Mouse (Mus musculus): ENCODE results near the gene Hoxb1. TPM values are rescaled to one million over a fixed set of nuclear protein-coding genes. Genes with fewer than 3 reads are reported as not detected.

Gene Hoxb1
- polyA plus RNA-seq, 1 experiment from 2014 or later: 0.07 TPM

DNA sequence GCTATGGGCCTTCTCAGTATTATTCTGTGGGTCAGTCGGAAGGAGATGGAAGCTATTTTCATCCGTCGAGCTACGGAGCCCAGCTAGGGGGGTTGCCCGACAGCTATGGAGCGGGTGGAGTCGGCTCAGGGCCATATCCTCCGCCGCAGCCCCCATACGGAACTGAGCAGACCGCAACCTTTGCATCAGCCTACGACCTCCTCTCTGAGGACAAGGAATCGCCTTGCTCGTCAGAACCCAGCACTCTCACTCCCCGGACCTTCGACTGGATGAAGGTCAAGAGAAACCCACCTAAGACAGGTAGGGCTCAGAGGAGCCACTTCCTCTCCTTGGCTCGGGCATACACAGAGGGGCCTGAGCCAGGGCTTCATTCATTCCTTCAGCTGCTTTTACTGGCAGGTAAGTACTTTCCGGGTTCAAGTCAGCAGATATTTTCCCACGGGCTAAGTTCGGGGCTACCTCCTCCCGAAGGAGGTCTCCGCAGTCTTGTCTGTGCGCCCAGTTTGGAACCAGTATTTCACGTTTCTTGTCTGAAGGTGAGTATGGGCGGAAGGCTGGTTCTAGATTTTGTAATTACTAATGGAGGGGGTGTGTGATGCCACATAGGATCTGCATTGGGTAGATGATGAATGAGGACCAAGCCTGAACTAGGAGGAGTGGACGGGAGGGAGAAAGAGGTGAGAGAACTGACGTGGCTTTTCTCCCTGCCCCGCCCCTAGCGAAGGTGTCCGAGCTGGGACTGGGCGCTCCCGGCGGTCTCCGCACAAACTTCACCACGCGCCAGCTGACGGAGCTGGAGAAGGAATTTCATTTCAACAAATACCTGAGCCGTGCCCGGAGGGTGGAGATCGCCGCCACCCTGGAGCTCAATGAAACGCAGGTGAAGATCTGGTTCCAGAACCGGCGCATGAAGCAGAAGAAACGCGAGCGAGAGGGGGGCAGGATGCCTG is 815 bp downstream of the Hoxb1 start:
- H3K4me2 ChIP-seq (ENCODE audit: low read depth, low read length): peak overlapping the region; percentile 15
- ATAC-seq (replicated peaks; ENCODE audit: extremely low read depth, insufficient read depth, low FRiP score): no peak
- no peak overlapping the region for H3K27ac ChIP-seq (ENCODE audit: low read length)
- H3K4me1 ChIP-seq (ENCODE audit: control insufficient read depth, insufficient read depth, low read length): no peaks in the 10 kb centered on the region
- H3K4me3 ChIP-seq (ENCODE audit: low read length): peak overlapping the region; percentile 29
- 3% methylated on average over 47 of the region's 47 CpGs for WGBS
- H3K9me3 ChIP-seq (replicated peaks; ENCODE audit: control insufficient read depth, low read length): no peaks in the 10 kb centered on the region
- no peaks in the 10 kb centered on the region for H3K36me3 ChIP-seq (ENCODE audit: control insufficient read depth, insufficient read depth)
- H3K27me3 ChIP-seq (ENCODE audit: control insufficient read depth, insufficient read depth, low read length): peaks cover 89% of the 10 kb centered on the region
- no peak overlapping the region for H3K9ac ChIP-seq (ENCODE audit: low read length)

GRCm38 (mm10) chr11:96367141-96367540 is 1.6 kb downstream of the Hoxb1 start:
- no peaks in the 10 kb centered on the region for H3K4me1 ChIP-seq (ENCODE audit: control insufficient read depth, insufficient read depth, low read length)
- ATAC-seq (replicated peaks; ENCODE audit: extremely low read depth, insufficient read depth, low FRiP score): no peak
- no peak overlapping the region for H3K4me2 ChIP-seq (ENCODE audit: low read depth, low read length)
- 39% methylated on average over 6 of the region's 6 CpGs for WGBS
- H3K36me3 ChIP-seq (ENCODE audit: control insufficient read depth, insufficient read depth): no peaks in the 10 kb centered on the region
- no peak overlapping the region for H3K4me3 ChIP-seq (ENCODE audit: low read length)
- peaks cover 88% of the 10 kb centered on the region for H3K27me3 ChIP-seq (ENCODE audit: control insufficient read depth, insufficient read depth, low read length)
- no peak overlapping the region for H3K27ac ChIP-seq (ENCODE audit: low read length)
- no peaks in the 10 kb centered on the region for H3K9me3 ChIP-seq (replicated peaks; ENCODE audit: control insufficient read depth, low read length)
- H3K9ac ChIP-seq (ENCODE audit: low read length): no peak overlapping the region

DNA sequence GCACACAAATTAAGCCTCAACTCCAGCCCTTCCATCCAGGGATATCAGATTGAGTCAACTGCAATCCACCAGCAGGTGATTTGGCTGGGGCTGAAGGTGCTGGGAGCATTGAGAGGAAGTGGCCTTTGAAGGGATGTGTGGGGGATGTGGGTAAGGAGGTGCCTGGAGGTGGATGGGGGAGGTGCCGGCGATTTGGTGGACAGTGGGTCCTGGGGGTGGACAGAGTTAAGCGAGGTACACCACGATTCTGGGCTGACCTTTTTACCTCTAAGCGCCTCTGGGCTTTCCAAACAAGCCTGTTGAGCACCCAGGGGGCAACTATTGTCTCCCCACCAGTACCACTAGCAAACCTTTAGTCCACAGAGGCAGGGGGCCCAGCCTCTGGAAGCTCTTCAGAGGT is 3.1 kb downstream of the Hoxb1 start:
- Histone ChIP-seq H3K4me2 (ENCODE audit: low read depth, low read length) (no peak overlapping the region), H3K9ac (ENCODE audit: low read length) (no peak overlapping the region), H3K27me3 (ENCODE audit: control insufficient read depth, insufficient read depth, low read length) (peaks cover 94% of the 10 kb centered on the region), H3K4me1 (ENCODE audit: control insufficient read depth, insufficient read depth, low read length) (no peaks in the 10 kb centered on the region), H3K4me3 (ENCODE audit: low read length) (no peak overlapping the region), H3K9me3 (replicated peaks; ENCODE audit: control insufficient read depth, low read length) (no peaks in the 10 kb centered on the region), H3K27ac (ENCODE audit: low read length) (no peak overlapping the region), H3K36me3 (ENCODE audit: control insufficient read depth, insufficient read depth) (no peaks in the 10 kb centered on the region)
- WGBS: 15% methylated on average over 5 of the region's 5 CpGs
- no peak for ATAC-seq (replicated peaks; ENCODE audit: extremely low read depth, insufficient read depth, low FRiP score)

DNA sequence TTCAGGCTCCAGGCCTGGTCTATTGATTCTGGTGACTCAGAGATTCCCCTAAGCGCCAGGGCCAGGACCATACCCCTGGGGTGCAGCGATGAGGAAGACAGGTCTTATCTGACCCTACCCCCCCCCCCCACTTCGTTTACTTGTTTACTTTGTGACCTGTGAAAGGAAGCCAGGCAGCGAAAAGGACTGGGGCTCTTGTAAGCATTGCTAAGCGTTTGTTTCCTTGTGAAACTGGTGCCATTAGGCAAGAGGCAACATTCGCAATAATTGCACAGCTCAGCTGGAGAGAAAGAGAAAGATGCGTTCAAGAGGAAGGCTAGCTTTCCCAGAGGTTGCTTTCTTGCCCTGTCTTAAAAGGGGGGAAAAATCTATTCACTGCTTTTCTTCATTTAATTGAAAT is 3.6 kb downstream of the Hoxb1 start:
- Histone ChIP-seq H3K9ac (ENCODE audit: low read length) (no peak overlapping the region), H3K27ac (ENCODE audit: low read length) (no peak overlapping the region), H3K27me3 (ENCODE audit: control insufficient read depth, insufficient read depth, low read length) (peaks cover 94% of the 10 kb centered on the region), H3K4me1 (ENCODE audit: control insufficient read depth, insufficient read depth, low read length) (no peaks in the 10 kb centered on the region), H3K4me3 (ENCODE audit: low read length) (no peak overlapping the region), H3K36me3 (ENCODE audit: control insufficient read depth, insufficient read depth) (no peaks in the 10 kb centered on the region), H3K9me3 (replicated peaks; ENCODE audit: control insufficient read depth, low read length) (no peaks in the 10 kb centered on the region), H3K4me2 (ENCODE audit: low read depth, low read length) (no peak overlapping the region)
- 44% methylated on average over 7 of the region's 7 CpGs for WGBS
- no peak for ATAC-seq (replicated peaks; ENCODE audit: extremely low read depth, insufficient read depth, low FRiP score)

- Histone ChIP-seq H3K9me3 (replicated peaks; ENCODE audit: control insufficient read depth, low read length) (no peaks in the 10 kb centered on the region), H3K4me3 (ENCODE audit: low read length) (no peak overlapping the region), H3K27me3 (ENCODE audit: control insufficient read depth, insufficient read depth, low read length) (peaks cover 91% of the 10 kb centered on the region), H3K4me2 (ENCODE audit: low read depth, low read length) (no peak overlapping the region), H3K36me3 (ENCODE audit: control insufficient read depth, insufficient read depth) (no peaks in the 10 kb centered on the region), H3K27ac (ENCODE audit: low read length) (no peak overlapping the region), H3K9ac (ENCODE audit: low read length) (no peak overlapping the region), H3K4me1 (ENCODE audit: control insufficient read depth, insufficient read depth, low read length) (no peaks in the 10 kb centered on the region)
- no peak for ATAC-seq (replicated peaks; ENCODE audit: extremely low read depth, insufficient read depth, low FRiP score)
- WGBS: 37% methylated on average over 3 of the region's 3 CpGs
Measured at GRCm38 (mm10) chr11:96371726-96372125, 6.2 kb downstream of the Hoxb1 start.

DNA sequence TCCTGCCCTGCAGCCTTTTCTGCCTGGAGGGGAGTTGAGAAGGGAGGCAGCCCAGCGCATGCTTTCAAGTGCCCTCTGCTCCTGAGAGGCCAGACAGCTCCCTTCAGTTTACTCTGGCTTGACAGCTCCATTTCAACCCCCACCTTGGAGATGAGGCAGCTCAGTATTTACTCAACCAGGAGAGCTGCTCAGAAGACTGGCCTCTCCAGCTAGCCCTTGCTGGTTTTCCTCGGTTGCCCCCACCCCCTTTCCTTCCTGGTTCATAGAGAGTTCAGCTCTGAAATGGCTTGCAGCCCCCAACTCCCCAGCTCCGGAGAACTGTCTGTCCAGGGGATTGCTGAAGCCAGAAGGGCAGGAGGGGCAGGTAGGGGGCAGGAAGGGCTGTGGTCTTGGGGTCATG is 7.0 kb downstream of the Hoxb1 start:
- 19% methylated on average over 3 of the region's 3 CpGs for WGBS
- Histone ChIP-seq H3K4me2 (ENCODE audit: low read depth, low read length) (no peak overlapping the region), H3K9me3 (replicated peaks; ENCODE audit: control insufficient read depth, low read length) (no peaks in the 10 kb centered on the region), H3K4me1 (ENCODE audit: control insufficient read depth, insufficient read depth, low read length) (no peaks in the 10 kb centered on the region), H3K9ac (ENCODE audit: low read length) (no peak overlapping the region), H3K27ac (ENCODE audit: low read length) (no peak overlapping the region), H3K36me3 (ENCODE audit: control insufficient read depth, insufficient read depth) (no peaks in the 10 kb centered on the region), H3K27me3 (ENCODE audit: control insufficient read depth, insufficient read depth, low read length) (peaks cover 88% of the 10 kb centered on the region), H3K4me3 (ENCODE audit: low read length) (no peak overlapping the region)
- no peak for ATAC-seq (replicated peaks; ENCODE audit: extremely low read depth, insufficient read depth, low FRiP score)

GRCm38 (mm10) chr11:96374810-96375209 is 9.3 kb downstream of the Hoxb1 start:
- ATAC-seq (replicated peaks; ENCODE audit: extremely low read depth, insufficient read depth, low FRiP score): no peak
- no peak overlapping the region for H3K4me3 ChIP-seq (ENCODE audit: low read length)
- no peaks in the 10 kb centered on the region for H3K9me3 ChIP-seq (replicated peaks; ENCODE audit: control insufficient read depth, low read length)
- H3K27me3 ChIP-seq (ENCODE audit: control insufficient read depth, insufficient read depth, low read length): peaks cover 67% of the 10 kb centered on the region
- no peak overlapping the region for H3K4me2 ChIP-seq (ENCODE audit: low read depth, low read length)
- H3K27ac ChIP-seq (ENCODE audit: low read length): no peak overlapping the region
- 33% methylated on average over 7 of the region's 7 CpGs for WGBS
- H3K36me3 ChIP-seq (ENCODE audit: control insufficient read depth, insufficient read depth): no peaks in the 10 kb centered on the region
- no peak overlapping the region for H3K9ac ChIP-seq (ENCODE audit: low read length)
- no peaks in the 10 kb centered on the region for H3K4me1 ChIP-seq (ENCODE audit: control insufficient read depth, insufficient read depth, low read length)

DNA sequence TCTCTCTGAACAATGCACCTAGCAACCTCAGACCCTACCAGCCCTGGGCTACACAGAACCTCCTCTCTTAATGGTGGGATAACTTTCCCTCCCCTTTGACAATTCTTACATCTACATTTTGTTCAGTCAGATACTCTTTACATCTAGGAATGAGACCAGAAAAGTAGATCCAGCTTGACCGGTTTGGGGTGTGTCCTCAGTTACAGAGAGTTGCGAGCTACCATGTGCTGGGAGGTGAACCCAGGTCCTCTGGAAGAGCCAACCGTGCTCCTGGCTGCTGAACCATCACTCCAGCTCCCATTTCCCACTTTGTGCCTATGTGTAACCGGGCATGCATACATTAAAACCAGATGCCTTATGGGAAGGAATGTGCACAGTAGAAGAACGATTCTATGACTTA is 17.8 kb downstream of the Hoxb1 start:
- Histone ChIP-seq H3K9me3 (replicated peaks; ENCODE audit: control insufficient read depth, low read length) (no peaks in the 10 kb centered on the region), H3K27me3 (ENCODE audit: control insufficient read depth, insufficient read depth, low read length) (peaks cover 49% of the 10 kb centered on the region), H3K4me1 (ENCODE audit: control insufficient read depth, insufficient read depth, low read length) (no peaks in the 10 kb centered on the region), H3K9ac (ENCODE audit: low read length) (no peak overlapping the region), H3K4me2 (ENCODE audit: low read depth, low read length) (no peak overlapping the region), H3K4me3 (ENCODE audit: low read length) (no peak overlapping the region), H3K27ac (ENCODE audit: low read length) (no peak overlapping the region), H3K36me3 (ENCODE audit: control insufficient read depth, insufficient read depth) (no peaks in the 10 kb centered on the region)
- 69% methylated on average over 5 of the region's 5 CpGs for WGBS
- no peak for ATAC-seq (replicated peaks; ENCODE audit: extremely low read depth, insufficient read depth, low FRiP score)

DNA sequence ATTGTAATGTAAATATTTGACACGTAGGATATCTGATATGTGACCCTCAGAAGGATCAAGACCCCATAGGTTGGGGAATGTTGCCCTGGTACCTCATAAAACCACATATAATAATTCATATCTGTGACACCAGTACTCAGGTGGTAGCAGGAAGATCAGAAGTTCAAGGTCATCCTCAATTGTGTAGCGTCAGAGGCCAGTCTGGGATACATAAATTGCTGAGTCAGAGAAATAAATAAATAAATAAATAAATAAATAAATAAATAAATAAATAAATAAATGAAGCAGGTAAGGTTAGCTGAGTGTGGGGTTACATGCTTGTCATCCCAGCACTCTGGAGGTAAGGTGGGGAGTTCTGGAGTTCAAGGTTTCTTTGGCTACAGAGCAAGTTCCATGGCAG is 22.1 kb downstream of the Hoxb1 start:
- H3K9me3 ChIP-seq (replicated peaks; ENCODE audit: control insufficient read depth, low read length): no peaks in the 10 kb centered on the region
- no peak overlapping the region for H3K4me3 ChIP-seq (ENCODE audit: low read length)
- H3K9ac ChIP-seq (ENCODE audit: low read length): no peak overlapping the region
- H3K36me3 ChIP-seq (ENCODE audit: control insufficient read depth, insufficient read depth): no peaks in the 10 kb centered on the region
- ATAC-seq (replicated peaks; ENCODE audit: extremely low read depth, insufficient read depth, low FRiP score): no peak
- peaks cover 43% of the 10 kb centered on the region for H3K27me3 ChIP-seq (ENCODE audit: control insufficient read depth, insufficient read depth, low read length)
- no peaks in the 10 kb centered on the region for H3K4me1 ChIP-seq (ENCODE audit: control insufficient read depth, insufficient read depth, low read length)
- H3K27ac ChIP-seq (ENCODE audit: low read length): no peak overlapping the region
- H3K4me2 ChIP-seq (ENCODE audit: low read depth, low read length): no peak overlapping the region
- WGBS: 85% methylated on average over 2 of the region's 2 CpGs

Measured in heart, embryonic 16.5 days (tissue).